ENCODE assay signal across 8 mouse cellular contexts in the genomic region with DNA sequence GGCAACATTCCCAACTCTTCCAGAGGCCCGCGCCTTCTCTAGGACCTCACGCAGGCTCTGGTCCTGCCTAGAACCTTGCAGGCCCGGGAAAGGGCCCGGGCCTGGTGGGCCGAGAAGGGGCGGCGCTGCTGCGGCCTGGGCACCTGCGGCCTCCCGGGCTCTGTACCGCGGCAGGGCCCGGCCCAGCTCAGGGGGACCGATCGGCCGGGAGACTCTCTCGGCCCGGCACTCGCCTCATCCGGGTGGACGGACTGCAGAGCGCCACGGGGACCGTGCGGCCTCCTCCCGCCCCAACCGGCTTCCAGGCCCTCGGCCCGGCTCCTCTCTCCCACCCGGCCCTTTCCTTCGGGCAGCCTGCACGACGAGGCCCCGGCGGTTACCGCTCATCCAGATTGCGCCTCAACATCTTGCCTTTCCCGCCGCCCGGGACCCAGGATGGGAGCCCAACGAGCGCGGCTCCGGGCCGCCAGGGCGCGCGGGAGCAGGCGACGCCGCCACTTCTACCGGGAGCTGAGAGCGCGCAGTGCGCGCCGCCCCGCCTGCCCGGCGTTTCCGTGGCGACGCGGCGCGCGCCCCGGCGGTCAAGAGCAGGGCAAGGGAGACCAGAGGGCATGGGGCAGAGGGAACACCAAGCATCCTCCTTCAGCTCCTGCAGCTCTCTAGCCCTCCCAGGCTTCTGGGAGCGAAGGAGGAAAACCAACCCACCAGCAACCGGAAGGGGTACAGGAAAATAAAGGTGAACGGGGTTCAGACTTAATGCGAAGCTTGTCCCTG. TPM values are rescaled to one million over a fixed set of nuclear protein-coding genes. Genes with fewer than 3 reads are reported as not detected.
DNase-seq lines count a peak whose midpoint lies in the region; ATAC-seq lines count a peak whose summit lies in the region.

A gene (minus strand): TSS at position 698 of the 774 bp plus-strand sequence.

- H3K36me3 ChIP-seq in hindbrain, embryonic 12.5 days, result peaks cover 16% of the 10 kb centered on the region

- peak within 1 kb of the TSS; percentile 78 for H3K4me3 ChIP-seq in hindbrain, embryonic 12.5 days

- ATAC-seq in hindbrain, embryonic 12.5 days (ENCODE audit: low FRiP score), result peak; percentile 94

- H3K4me1 ChIP-seq in hindbrain, embryonic 12.5 days, result peaks cover 9% of the 10 kb centered on the region

- no peaks in the 10 kb centered on the region for H3K27me3 ChIP-seq in hindbrain, embryonic 12.5 days

- peak; percentile 82 for DNase-seq in NIH3T3 (ENCODE audit: low read depth)
- DNase-seq in cerebellum, adult 8-10 months, result peak; percentile 73
- peak; percentile 38 to 69 for DNase-seq in frontal cortex, postnatal 10 days (ENCODE audit: low spot score in 2 of 2)
- DNase-seq in layer of hippocampus, postnatal 25 days (ENCODE audit: extremely low spot score in 1 of 2, low spot score in 1 of 2), result peak; percentile 54 to 69
- DNase-seq in lung, postnatal 25 days (ENCODE audit: low spot score), result peak; percentile 41
- peak; percentile 90 for DNase-seq in retina, postnatal 1 day
- DNase-seq in thymus, postnatal 4 days, result peak; percentile 77

- WGBS in hindbrain, embryonic 12.5 days, result under 1% methylated on average over 73 of the region's 74 CpGs

- H3K9ac ChIP-seq in hindbrain, embryonic 12.5 days, result peak within 1 kb of the TSS; percentile 97

- H3K27ac ChIP-seq in hindbrain, embryonic 12.5 days, result peak within 1 kb of the TSS; percentile 94

- H3K9me3 ChIP-seq in hindbrain, embryonic 12.5 days (replicated peaks), result no peaks in the 10 kb centered on the region

- H3K4me2 ChIP-seq in hindbrain, embryonic 12.5 days (replicated peaks), result peak within 1 kb of the TSS; percentile 70

RNA-seq across cellular contexts. Expression of the gene that starts here (rescaled TPM):
- 96.1 and 108 TPM in 2 replicates for polyA plus RNA-seq in hindbrain, embryonic 12.5 days (2016; fragmentation: Nextera tagmentation; extraction: Ambion mirVana)
- 10 to 100 TPM; 73.3 to 81.4 TPM for total RNA-seq in layer of hippocampus, postnatal 25 days (2021)

Comparison
In these comparisons a context has a peak if more than half of its experiments do, and no peak if none do; other contexts are left out.
1. Peak in every context shown above with its lines: DNase-seq, ATAC-seq, H3K4me3 ChIP-seq and H3K27ac ChIP-seq.